Mouse (Mus musculus) kidney, adult 2 months (tissue): ENCODE measurements at regions not wholly inside any gene's neighbourhood (a gene's known extent, or its start where the extent isn't known, plus 50 kb on each side); places are given as distances from the start of the nearest gene placed in this dataset.

Experiments used
- CTCF ChIP-seq: fragments of 200-500 bp; conservative IDR thresholded peaks from 2 replicates; pipeline ENCODE4 v1.5.1; 2011; ENCODE audit warnings: low read depth, mild to moderate bottlenecking, control low read depth, low read length, moderate library complexity, mixed read lengths; ENCODE audit not compliant: insufficient read depth, insufficient read length
- POLR2A ChIP-seq: fragments of 200-500 bp; IDR thresholded peaks from one replicate; pipeline ENCODE4 v1.6.1; 2011; ENCODE audit warnings: low read depth, low read length, control low read depth

DNA sequence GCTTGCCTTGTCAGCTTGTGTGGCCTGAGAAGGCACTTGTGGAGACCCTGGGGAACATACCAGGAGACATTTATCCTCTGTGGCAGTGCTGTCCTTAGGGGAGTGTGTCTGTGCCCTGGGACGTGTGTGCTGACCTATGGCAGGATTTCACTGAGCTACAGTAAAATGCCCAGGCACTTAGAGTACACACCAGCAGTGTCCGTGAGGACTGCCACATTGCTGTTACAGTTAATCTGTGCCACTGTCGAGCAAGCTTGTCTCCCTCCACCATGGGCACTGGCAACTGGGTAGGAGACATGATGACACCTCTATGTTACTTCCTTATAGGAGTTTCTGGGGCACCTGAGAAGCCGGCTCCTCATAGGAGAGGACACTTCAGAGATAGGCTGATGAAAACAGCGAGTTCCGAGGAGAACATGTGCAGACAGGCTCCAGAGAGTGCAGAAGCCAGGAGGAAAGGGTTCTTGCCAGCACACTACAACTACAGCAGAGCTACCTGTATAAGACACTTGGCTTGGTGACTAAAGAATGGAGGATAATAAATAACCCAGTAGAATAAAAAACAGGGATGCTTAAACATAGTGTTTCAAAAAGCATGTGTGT, 56.3 kb upstream of the Zfp706 start:
- TF ChIP-seq POLR2A (no peak), CTCF (no peak)
